Mouse (Mus musculus) lung, postnatal 10 days (tissue): ENCODE results near the gene Oprl1.

Experiments used
- DNase-seq: peaks from one replicate; pipeline ENCODE4 v3.0.0; 2021

The Oprl1 gene

GRCm38 (mm10) chr2:181693339-181694280 is 21.2 kb upstream of the Oprl1 start, which contains the start of gene Rgs19:
Rgs19 (minus strand) TSS chr2:181693977.
- peak; percentile 86 for DNase-seq

GRCm38 (mm10) chr2:181694581-181694980 is 20.2 kb upstream of the Oprl1 start:
- DNase-seq = no peak

DNA sequence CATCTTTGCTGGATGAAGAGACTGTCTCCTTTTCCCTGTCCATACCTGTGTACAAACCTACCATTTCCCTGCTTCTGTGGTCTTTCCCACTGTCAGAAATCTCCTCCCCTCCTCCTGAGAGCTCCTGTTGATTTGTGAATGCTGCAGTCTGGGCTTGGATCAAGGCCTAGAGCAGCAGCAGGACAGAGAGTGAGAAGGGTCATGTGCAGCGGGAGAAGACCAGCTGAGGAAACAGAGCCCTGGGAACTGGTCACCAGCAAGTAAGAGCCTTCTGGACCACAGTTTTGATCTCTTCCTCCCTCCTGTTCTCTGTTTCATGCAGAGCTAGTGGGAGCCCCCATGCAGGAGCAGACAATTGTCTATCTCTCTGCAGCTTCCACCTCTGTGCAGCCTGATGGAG is 19.0 kb upstream of the Oprl1 start:
- no peak for DNase-seq

DNA sequence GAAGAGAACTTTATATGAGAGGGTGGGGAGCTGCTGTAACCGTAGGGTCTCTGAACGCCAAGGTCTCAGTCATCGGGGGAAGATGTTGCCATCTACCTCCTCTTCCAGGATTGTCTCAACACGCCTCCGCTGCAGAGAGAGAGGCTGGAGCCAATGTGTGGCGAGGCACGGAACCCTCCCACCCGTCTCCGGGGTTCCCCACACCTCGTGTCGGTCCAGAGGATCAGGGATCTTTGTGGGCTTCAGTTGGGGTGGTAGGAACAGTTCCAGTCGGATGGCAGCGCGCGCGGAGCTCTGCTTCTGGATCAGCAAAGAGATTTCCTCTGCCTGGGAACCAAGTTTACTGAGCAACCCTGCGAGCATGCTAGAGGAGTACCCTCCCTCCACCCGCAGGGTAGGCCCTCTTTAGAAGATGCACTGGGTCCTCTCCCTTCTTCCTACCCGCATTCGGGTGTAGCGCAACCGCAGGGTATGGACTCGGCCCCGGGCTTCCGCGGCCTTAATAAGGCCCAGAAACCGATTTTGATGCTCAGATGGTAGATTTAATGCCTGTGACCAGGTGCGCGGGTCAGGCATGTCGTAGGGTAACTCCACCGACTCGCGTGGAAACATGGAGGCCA is 17.9 kb upstream of the Oprl1 start:
- no peak for DNase-seq

GRCm38 (mm10) chr2:181698241-181698640 is 16.6 kb upstream of the Oprl1 start, which contains the start of gene Lkaaear1:
Lkaaear1 (minus strand) TSS chr2:181698442.
- no peak for DNase-seq

DNA sequence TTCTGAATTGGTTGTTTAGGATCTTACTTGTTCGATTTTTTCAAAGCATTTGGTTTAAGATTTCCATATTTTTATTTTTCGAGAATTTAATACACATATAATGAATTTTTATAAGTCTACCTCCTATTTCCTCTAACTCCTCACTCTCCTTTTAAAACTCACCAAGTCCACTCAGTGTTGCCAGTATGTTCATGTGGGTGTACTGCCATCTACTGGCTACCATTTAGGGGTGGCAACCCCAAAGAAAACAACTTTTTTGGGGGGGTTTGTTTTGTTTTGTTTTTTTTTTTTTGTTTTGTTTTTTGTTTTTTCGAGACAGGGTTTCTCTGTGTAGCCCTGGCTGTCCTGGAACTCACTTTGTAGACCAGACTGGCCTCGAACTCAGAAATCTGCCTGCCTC is 8.1 kb upstream of the Oprl1 start:
- peak; percentile 28 for DNase-seq

DNA sequence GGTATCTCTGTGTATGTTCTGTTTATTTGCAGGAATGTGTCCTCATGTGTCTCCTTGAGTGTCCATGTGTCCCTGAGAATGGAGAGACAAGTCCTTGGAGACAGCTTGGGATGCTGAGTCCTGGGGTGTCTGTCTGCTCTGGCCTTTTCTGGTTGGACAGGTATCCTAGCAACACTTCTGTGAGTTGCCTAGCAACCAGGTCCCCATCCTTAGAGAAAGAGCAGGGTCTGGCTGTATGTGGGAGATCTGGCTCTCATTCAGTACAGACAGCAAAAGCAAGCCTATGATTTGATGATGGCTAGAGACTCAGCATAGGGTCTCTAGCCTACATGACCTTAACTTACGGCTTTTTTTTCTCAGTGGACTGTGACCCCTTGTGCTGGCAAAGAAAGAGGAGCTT is 1.1 kb upstream of the Oprl1 start:
- DNase-seq = no peak

DNA sequence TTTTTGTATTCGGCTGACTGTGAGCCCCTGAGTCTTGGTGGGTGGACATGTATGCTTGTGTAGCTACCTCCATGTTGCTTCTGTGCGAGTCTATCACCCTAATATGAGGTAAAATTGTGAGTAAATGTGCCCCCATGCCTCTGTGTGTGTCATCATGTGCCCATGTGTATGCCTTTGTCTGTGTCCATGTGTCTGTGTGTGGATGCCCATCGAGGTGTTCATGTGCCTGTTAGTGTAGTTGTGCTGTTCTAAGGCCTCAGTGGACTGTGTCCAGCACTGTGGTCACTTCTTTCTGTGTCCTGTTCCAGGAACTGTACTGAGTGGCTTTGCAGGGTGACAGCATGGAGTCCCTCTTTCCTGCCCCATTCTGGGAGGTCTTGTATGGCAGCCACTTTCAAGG is 566 bp downstream of the Oprl1 start:
- no peak for DNase-seq

DNA sequence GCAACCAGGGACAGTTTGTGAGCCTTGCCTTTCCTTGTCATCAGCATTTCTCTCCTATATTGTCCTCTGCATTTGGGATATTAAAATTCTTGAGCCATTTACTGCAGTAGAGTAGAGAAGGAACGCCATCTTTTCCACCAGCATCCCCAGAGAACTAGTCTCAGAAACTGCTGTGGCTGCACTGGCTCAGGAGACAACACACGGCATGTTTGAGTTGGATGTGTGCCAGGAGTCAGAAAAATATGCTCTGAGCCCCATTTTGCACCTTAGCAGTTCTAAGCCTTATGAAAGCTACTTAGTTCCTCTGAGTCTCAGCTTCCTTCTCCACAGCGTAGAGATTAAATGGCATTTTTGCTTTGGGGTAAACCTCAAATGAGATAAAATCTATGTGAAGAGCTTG is 2.2 kb downstream of the Oprl1 start:
- DNase-seq = no peak

GRCm38 (mm10) chr2:181720061-181720460 is 5.2 kb downstream of the Oprl1 start:
- DNase-seq = no peak

DNA sequence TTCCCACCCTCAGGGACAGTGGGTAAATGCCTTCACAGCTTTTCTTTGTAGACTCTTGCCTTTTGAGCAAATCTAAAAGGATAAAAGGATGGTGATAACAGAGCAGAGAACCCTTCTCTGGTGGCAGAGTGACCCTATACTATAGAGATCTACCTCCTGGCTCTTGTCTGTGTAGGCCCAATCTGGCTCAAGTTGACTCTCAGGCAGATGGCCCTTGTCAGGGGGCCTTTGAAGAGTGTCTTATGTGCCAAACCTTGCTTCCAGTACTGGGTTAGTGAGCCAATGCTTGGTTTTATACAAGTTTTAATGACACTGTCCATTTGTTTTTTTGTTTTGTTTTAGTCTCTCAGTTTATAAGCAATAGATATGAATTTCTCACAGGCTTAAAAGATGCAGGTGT is 6.4 kb downstream of the Oprl1 start:
- DNase-seq = no peak

DNA sequence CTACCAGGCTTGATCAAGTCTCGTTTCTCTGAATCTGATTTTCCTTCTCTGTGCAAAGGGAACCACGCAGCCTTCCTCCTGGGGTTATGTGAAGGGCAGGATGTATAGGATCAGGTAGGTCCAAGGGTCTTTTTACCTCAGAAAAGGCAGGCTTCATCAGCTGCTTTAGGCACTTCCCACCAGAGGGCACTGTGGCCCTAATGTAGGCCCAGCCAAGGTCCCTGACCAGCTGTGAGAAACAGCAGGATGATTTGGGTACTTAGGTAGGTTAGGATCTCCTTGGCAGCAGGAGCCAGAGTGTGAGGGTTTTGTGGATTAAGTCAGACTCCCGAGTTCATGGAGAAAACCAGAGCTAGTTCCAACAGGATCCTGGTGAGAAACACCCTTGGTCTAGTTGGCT is 7.4 kb downstream of the Oprl1 start:
- DNase-seq = peak; percentile 6

- DNase-seq = no peak
Measured at GRCm38 (mm10) chr2:181727659-181728262, 12.9 kb downstream of the Oprl1 start.

GRCm38 (mm10) chr2:181730051-181730450 is 15.2 kb downstream of the Oprl1 start:
- no peak for DNase-seq

- DNase-seq = no peak
Measured at GRCm38 (mm10) chr2:181752626-181753025, 37.8 kb downstream of the Oprl1 start.

- no peak for DNase-seq
Measured at GRCm38 (mm10) chr2:181758147-181758725, 43.4 kb downstream of the Oprl1 start.

- no peak for DNase-seq
Measured at GRCm38 (mm10) chr2:181759041-181759440, 44.2 kb downstream of the Oprl1 start.

DNA sequence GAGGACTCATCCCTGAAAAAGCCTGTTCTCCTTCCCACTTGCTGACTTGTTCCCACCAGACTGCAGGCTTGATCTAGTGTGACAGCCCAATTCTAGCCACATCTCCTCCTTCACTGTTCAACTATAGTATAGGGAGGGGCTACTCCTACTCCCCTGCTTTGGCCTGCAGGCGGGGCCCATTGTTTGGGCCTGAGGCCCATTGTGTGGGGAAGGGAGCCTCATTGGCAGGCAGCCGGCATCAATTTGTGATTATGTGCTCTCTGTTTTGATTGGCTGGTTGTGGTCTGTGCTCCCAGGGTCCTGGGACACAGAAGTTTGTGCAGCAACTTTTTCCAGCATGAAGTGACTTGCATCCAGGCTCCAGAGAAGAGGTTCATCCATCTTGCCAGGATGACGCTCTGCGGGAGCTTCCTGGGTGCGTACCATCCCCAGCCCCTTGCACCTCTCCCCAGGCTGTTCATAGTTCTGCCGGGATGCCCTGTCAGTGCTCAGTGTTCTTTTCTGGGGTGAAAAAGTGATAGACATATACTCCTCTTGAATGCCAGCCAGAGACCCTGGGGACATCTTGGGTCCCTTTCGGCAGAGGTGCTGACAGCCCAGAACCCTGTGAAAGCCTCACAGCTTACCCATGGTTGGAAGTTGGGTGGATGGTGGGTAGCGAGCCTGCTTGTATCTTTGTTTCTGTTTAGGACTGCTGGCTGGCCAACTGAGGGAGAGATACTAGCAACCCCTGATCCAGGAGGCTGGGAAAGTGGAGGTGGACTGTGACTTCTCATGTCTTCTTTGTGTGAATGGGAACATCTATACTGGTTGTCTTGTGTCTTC is 48.4 kb downstream of the Oprl1 start, which contains the start of gene Myt1:
TSS of gene Myt1 (plus strand) at position 327 of the 825 bp plus-strand sequence.
- DNase-seq = no peak

DNA sequence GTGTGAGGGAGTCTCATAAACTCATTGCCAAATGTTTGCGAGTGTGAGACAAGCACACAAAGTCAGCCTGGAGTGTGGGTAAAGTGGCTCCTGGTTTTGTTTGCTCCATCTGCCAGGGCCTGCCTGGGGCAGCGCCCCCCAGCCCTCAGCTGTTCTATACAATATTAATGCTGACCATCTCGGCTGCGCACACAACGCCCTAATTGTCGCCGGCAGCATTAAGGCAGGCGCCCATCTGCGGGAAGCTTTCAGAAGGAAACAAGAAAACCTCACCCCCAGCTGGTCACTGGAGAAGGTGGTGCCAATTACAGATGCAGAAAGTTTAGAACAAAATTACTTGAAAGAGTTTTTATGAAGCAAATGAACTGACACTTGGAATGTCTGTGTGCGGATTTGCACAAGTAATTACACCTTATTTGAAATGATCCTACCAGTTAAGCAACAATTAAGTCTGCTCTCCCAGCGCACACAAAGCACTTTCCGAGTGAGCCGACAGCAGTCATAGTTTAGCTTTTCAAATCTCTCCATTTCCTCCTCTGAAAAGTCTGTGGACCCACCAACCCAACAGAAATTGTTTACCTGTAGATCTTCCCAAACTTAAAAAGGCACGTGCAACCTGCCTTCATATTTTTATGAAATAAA is 49.2 kb downstream of the Oprl1 start:
- DNase-seq = no peak

DNA sequence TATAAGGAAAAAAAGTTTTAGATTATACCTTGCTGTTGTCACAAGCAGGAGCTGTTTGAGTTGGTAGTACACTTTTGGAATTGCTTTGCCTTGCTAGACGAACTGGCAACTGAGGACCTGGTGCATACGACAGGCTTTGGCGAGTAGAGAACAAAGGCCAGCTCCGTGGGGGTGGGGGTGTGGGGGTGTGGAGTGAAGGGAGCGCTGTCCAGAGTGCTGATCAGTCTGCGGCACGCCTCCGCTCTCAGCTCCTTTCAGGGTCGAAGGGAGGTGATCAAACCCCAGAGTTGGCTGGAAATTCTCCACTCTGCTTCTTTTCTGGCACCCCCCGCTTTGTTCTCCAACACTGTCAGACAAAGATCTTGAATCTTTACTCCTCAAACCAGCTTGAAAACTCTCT is 49.8 kb downstream of the Oprl1 start:
- DNase-seq = peak; percentile 30

DNA sequence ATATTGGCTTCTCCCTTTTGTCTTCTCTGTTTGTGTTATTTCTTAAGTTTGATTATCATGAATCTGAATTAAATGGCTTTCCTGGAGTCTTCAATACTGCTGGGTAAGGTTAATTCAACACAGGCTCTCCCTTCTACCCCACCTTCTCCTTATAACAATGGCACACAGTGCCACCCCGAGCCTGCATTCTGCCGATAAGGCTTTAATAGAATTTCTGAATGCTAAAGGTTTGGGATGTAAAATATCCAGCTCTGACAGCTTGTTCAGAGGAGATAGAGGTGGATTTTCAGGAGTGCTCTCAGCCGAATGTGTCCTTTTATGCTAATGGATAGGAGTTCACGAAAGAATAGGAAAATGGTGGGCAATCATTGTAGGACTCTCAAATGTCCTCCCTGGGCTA is 50.4 kb downstream of the Oprl1 start:
- no peak for DNase-seq
